Mouse (Mus musculus) MN1 (cell line): ENCODE measurements around the gene Dcpp1.

Experiments used
- DNase-seq: peaks from one replicate; pipeline ENCODE4 v3.0.0-alpha.2; 2016; ENCODE audit warnings: low spot score

Gene Dcpp1

DNA sequence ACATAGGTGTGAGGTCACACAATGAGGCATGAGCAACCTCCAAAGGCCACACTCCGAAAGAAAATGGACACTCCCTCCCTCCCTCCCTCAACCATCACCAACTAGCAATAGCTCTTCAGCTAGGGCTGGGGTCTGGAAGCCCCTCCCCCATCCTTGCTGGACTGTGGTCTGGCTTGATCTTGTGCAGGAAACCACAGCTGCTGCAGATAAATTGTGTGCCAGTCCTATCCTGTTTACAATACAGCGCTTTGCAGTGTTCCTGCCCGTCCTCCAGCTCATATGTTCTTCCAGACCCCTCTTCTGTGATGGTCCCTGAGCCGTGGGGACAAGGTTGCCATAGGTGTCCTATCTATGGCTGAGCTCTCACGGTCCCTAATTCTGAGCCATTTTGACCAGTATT is 50.5 kb downstream of the Dcpp1 start:
- DNase-seq, result no peak
